Mouse (Mus musculus) cortical plate, adult 2 months (tissue): ENCODE measurements at regions not wholly inside any gene's neighbourhood (a gene's known extent, or its start where the extent isn't known, plus 50 kb on each side); places are given as distances from the start of the nearest gene placed in this dataset.

ENCODE experiments used
- CTCF ChIP-seq: fragments of 200-500 bp; IDR thresholded peaks from 2 replicates; pipeline ENCODE4 v1.5.1; 2011; ENCODE audit warnings: mild to moderate bottlenecking, control low read depth, low read length; ENCODE audit not compliant: insufficient read depth; ENCODE audit errors: extremely low read depth
- POLR2A ChIP-seq: fragments of 200-500 bp; IDR thresholded peaks from 2 replicates; pipeline ENCODE4 v1.6.1; 2011; ENCODE audit warnings: mild to moderate bottlenecking, low read length, control low read depth; ENCODE audit not compliant: insufficient read depth; ENCODE audit errors: extremely low read depth

DNA sequence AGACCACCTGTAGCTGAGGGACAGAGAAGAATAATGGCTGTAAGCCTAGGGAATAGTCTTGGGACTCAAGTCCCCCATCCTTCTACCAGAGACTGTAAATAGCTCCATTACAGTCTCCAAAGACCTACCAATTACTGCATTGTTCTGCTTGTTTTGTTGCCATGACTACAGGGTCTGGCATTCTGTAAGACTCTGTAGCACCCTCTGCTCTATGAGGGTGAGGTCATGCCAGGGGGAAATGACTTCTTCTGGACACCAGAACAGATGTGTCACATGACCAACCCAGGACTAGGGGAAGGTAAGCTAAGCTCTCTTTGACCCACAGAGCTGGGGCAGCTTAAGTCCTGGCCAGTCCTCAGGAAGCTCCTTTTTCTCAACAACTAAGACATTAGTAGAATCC is 405.2 kb upstream of the Fam19a5 start:
- TF ChIP-seq POLR2A: no peak
- TF ChIP-seq CTCF: no peak
